Mouse (Mus musculus) heart, embryonic 10.5 days (tissue): Measurements from ENCODE around the gene Brd2. TPM values are rescaled to one million over a fixed set of nuclear protein-coding genes. Genes with fewer than 3 reads are reported as not detected.

ENCODE experiments used
- DNase-seq: peaks from one replicate; pipeline ENCODE4 v3.0.0-alpha.2; 2017; ENCODE audit warnings: low spot score
- H3K27ac ChIP-seq: fragments of 300-500 bp; sonication (generic); 2 replicates; pipeline ENCODE4 v1.5.1; 2016; ENCODE audit warnings: mild to moderate bottlenecking
- H3K27me3 ChIP-seq: fragments of 300-500 bp; sonication (generic); 2 replicates; pipeline ENCODE4 v1.6.1; 2016; ENCODE audit warnings: mild to moderate bottlenecking; ENCODE audit not compliant: poor library complexity, insufficient read depth, severe bottlenecking
- H3K36me3 ChIP-seq: fragments of 300-500 bp; sonication (generic); 2 replicates; pipeline ENCODE4 v1.6.1; 2016; ENCODE audit warnings: mild to moderate bottlenecking, moderate library complexity
- H3K4me1 ChIP-seq: fragments of 300-500 bp; sonication (generic); 2 replicates; pipeline ENCODE4 v1.6.1; 2016; ENCODE audit warnings: mild to moderate bottlenecking
- H3K4me3 ChIP-seq: fragments of 300-500 bp; sonication (generic); 2 replicates; pipeline ENCODE4 v1.5.1; 2016; ENCODE audit warnings: mild to moderate bottlenecking, moderate library complexity
- H3K9me3 ChIP-seq: fragments of 300-500 bp; sonication (generic); 2 replicates; pipeline ENCODE4 v1.6.1; 2016; ENCODE audit warnings: mild to moderate bottlenecking, moderate library complexity
- WGBS: fragments of 180-500 bp; shearing (Covaris S2); methylation state at CpG from one replicate; pipeline ENCODE4 v1.1.7; 2016; 5-methylcytosine and 5-hydroxymethylcytosine counted together
- polyA plus RNA-seq: library from polyadenylated mRNA; unstranded; fragments of >200 nt; fragmentation: Nextera tagmentation; extraction: Ambion mirVana; gene quantifications from 2 replicates; pipeline ENCODE4 v1.2.1, GENCODE M21; 2016

The Brd2 gene
- polyA plus RNA-seq, 1 experiment from 2014 or later, result 101 TPM

- peaks cover 9% of the 10 kb centered on the region for H3K4me1 ChIP-seq
- no peaks in the 10 kb centered on the region for H3K9me3 ChIP-seq
- WGBS, result under 1% methylated on average over 67 of the region's 67 CpGs
- no peaks in the 10 kb centered on the region for H3K27me3 ChIP-seq
- H3K27ac ChIP-seq, result peak overlapping the region; percentile 98
- H3K4me3 ChIP-seq, result peak overlapping the region; percentile 83
- H3K36me3 ChIP-seq, result peaks cover 61% of the 10 kb centered on the region
- DNase-seq, result no peak
These were observed 4.1 kb downstream of the Brd2 start for GRCm38 (mm10) chr17:34118113-34118872.

DNA sequence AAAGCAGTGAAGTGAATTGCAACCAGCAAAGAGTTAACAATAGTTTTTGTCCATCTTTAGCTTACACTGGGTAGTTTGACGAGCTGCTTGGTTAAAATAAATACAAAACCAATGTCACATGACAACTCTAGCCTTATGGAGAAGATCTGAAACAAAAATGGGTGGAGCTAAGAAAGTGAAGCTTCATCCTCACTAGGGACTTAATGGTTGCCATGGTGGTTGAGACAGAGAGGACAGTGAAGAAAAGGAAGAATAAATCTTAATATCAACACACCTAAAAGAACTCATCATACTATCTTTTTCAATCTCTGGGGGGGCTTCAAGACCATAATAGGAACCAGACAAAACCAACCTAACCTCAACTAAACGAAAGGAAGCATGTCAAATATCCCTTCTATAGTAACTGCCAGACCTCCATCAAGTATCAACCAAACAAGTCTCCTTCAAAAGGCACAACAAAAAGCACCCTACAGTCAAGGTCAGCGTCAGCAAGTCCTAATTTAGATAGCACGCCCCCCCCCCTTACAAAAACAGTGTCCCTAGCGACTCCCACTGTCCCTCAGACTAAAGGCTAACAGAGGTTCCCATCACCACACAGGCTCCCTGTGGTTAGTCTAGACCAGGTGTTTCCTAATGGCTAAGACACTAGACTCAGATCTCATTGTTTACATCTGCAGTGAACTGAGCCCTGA lies 4.9 kb downstream of the Brd2 start:
- H3K9me3 ChIP-seq, result no peaks in the 10 kb centered on the region
- peaks cover 68% of the 10 kb centered on the region for H3K36me3 ChIP-seq
- H3K4me3 ChIP-seq, result peak overlapping the region; percentile 83
- peaks cover 9% of the 10 kb centered on the region for H3K4me1 ChIP-seq
- no peak for DNase-seq
- peak overlapping the region; percentile 98 for H3K27ac ChIP-seq
- no peaks in the 10 kb centered on the region for H3K27me3 ChIP-seq
- under 1% methylated on average over 5 of the region's 5 CpGs for WGBS

DNA sequence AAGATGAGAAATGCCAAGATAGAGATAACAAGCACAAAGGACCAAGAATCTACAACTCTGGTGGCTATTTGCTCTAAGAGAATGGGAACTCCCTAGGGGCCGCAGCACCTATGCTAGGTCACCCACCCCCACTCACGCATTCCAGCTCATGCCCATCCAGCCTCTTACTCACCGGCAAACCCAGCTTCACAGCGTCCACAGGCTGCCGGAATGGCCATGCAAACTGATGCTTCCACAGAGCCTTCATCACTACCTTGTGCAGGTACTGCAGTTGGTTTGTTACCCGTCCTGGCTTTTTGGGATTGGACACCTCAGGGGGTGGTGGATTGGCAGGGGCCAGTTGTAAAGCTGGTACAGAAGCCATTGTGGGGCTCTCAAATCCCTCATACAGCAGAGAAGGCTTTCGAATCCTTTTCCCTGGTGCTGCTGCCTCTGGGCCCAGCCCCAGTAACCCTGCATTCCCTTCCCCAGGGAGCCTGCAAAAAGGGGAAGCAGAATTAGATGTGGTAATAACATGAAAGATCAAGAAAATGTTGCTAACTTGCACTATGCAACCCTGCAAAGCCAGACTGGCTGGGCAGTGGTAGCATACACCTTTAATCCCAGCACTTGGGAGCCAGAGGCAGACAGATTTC lies 5.6 kb downstream of the Brd2 start:
- H3K4me1 ChIP-seq, result peaks cover 9% of the 10 kb centered on the region
- no peak for DNase-seq
- no peaks in the 10 kb centered on the region for H3K9me3 ChIP-seq
- 51% methylated on average over 7 of the region's 7 CpGs for WGBS
- no peaks in the 10 kb centered on the region for H3K27me3 ChIP-seq
- H3K27ac ChIP-seq, result no peak overlapping the region; the same call in 1 of the 2 replicates
- H3K36me3 ChIP-seq, result peaks cover 75% of the 10 kb centered on the region
- peak overlapping the region; percentile 83 for H3K4me3 ChIP-seq

- 93% methylated on average over 7 of the region's 7 CpGs for WGBS
- no peak overlapping the region for H3K27ac ChIP-seq
- peaks cover 9% of the 10 kb centered on the region for H3K4me1 ChIP-seq
- no peaks in the 10 kb centered on the region for H3K9me3 ChIP-seq
- peaks cover 98% of the 10 kb centered on the region for H3K36me3 ChIP-seq
- H3K4me3 ChIP-seq, result 0 out of 2 replicates have a peak overlapping the region, but pooled peaks have one; percentile 1
- H3K27me3 ChIP-seq, result no peaks in the 10 kb centered on the region
- DNase-seq, result no peak
These were observed 8.3 kb downstream of the Brd2 start for GRCm38 (mm10) chr17:34114114-34114513.

DNA sequence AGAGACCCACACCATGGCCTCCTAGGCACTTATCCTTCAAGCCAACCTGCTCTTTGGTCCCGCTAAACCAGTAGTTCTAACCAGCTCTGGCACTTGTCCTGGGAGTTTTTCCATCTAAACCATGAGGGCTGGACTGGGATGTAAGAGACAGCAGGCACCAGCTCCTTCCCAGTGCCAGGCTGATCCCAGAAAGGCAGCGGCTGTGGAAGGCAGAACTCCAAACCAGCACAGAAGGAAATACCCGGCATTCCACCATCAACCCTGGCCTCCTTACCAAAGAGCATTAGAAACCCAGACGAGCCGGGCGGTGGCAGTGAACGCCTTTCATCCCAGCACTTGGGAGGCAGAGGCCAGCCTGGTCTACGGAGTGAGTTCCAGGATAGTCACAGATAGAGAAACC lies 12.1 kb downstream of the Brd2 start:
- Histone ChIP-seq H3K27me3 (no peaks in the 10 kb centered on the region), H3K4me1 (no peaks in the 10 kb centered on the region), H3K4me3 (no peak overlapping the region), H3K9me3 (no peaks in the 10 kb centered on the region), H3K36me3 (peaks cover 64% of the 10 kb centered on the region), H3K27ac (no peak overlapping the region)
- 53% methylated on average over 8 of the region's 8 CpGs for WGBS
- DNase-seq, result no peak

DNA sequence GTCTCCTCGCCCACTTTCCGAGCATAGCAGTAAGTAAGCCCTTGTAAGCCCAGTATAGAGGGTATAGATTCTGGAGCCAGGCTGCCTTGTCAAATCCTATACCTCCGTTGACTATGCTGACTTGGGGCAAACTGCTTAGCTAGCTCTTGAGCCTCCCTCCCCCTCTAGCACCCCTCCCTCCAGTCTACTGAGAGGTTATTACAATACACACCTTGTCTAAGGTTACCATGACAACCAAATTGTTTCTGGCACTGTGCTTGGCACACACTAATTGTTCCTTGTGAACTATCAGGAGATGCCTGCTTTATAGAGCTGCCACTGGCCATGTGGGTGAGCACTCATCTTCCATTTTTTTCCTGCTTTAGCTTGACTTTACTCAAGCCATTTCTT lies 12.6 kb downstream of the Brd2 start:
- 78% methylated on average over 3 of the region's 3 CpGs for WGBS
- Histone ChIP-seq H3K9me3 (no peaks in the 10 kb centered on the region), H3K4me1 (no peaks in the 10 kb centered on the region), H3K36me3 (peaks cover 59% of the 10 kb centered on the region), H3K27ac (no peak overlapping the region), H3K4me3 (no peak overlapping the region), H3K27me3 (no peaks in the 10 kb centered on the region)
- DNase-seq, result no peak

- Histone ChIP-seq H3K36me3 (peaks cover 53% of the 10 kb centered on the region), H3K27me3 (no peaks in the 10 kb centered on the region), H3K4me1 (no peaks in the 10 kb centered on the region), H3K4me3 (no peak overlapping the region), H3K27ac (no peak overlapping the region), H3K9me3 (no peaks in the 10 kb centered on the region)
- no peak for DNase-seq
- 76% methylated on average over 14 of the region's 14 CpGs for WGBS
These were observed 13.2 kb downstream of the Brd2 start for GRCm38 (mm10) chr17:34109038-34109805.

GRCm38 (mm10) chr17:34108460-34108859 lies 14.0 kb downstream of the Brd2 start:
- H3K4me1 ChIP-seq, result no peaks in the 10 kb centered on the region
- 89% methylated on average over 5 of the region's 6 CpGs for WGBS
- no peak overlapping the region for H3K27ac ChIP-seq

DNA sequence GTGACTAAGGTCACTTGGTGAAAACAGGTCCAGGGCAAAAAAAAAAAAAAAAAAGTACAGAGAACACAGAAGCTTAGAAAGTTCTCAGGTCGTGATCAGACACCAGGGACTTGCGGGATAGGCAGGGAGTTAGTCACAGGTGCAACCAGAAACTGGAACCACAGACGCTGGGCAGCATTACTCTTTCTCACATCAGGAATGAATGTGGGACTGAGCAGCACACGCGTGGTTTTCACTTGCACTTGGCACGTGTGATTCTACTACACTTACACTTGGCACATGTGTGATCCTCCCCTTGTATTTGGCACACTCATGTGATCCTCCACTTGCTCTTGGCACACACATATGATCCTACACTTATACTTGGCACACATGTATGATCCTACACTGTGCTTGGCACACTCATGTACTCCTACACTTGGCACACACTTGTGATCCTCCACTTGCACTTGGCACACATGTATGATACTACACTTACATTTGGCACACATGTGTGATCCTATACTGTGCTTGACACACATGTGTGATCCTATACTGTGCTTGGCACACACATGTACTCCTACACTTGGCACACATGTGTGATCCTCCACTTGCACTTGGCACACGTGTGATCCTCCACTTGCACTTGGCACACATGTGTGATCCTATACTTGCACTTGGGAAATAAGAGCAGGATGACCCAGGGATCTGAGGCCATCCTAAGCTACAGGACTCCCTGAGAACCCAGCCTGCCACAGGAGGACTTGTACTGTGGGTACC lies 15.1 kb downstream of the Brd2 start:
- H3K4me1 ChIP-seq, result no peaks in the 10 kb centered on the region
- 80% methylated on average over 7 of the region's 7 CpGs for WGBS
- H3K36me3 ChIP-seq, result peaks cover 34% of the 10 kb centered on the region
- H3K27me3 ChIP-seq, result no peaks in the 10 kb centered on the region
- no peak for DNase-seq
- no peaks in the 10 kb centered on the region for H3K9me3 ChIP-seq
- H3K27ac ChIP-seq, result no peak overlapping the region
- no peak overlapping the region for H3K4me3 ChIP-seq

More at GRCm38 (mm10) chr17:34108460-34108859, 14.0 kb downstream of the Brd2 start:
- no peaks in the 10 kb centered on the region for H3K27me3 ChIP-seq
- H3K36me3 ChIP-seq, result peaks cover 45% of the 10 kb centered on the region
- H3K9me3 ChIP-seq, result no peaks in the 10 kb centered on the region
- no peak for DNase-seq
- no peak overlapping the region for H3K4me3 ChIP-seq

- Histone ChIP-seq H3K9me3 (no peaks in the 10 kb centered on the region), H3K4me3 (no peak overlapping the region), H3K27ac (no peak overlapping the region), H3K36me3 (peaks cover 26% of the 10 kb centered on the region), H3K27me3 (no peaks in the 10 kb centered on the region), H3K4me1 (0 out of 2 replicates have a peak, but pooled peaks cover 3% of the 10 kb centered on the region)
- DNase-seq, result no peak
- 82% methylated on average over 7 of the region's 7 CpGs for WGBS
These were observed 15.9 kb downstream of the Brd2 start for GRCm38 (mm10) chr17:34106555-34106954.

GRCm38 (mm10) chr17:34104804-34105203 lies 17.6 kb downstream of the Brd2 start:
- Histone ChIP-seq H3K27ac (no peak overlapping the region), H3K27me3 (peaks cover 15% of the 10 kb centered on the region), H3K36me3 (peaks cover 10% of the 10 kb centered on the region; the same call in 1 of the 2 replicates), H3K4me3 (no peak overlapping the region), H3K9me3 (no peaks in the 10 kb centered on the region), H3K4me1 (0 out of 2 replicates have a peak, but pooled peaks cover 7% of the 10 kb centered on the region)
- DNase-seq, result no peak
- 83% methylated on average over 9 of the region's 9 CpGs for WGBS

DNA sequence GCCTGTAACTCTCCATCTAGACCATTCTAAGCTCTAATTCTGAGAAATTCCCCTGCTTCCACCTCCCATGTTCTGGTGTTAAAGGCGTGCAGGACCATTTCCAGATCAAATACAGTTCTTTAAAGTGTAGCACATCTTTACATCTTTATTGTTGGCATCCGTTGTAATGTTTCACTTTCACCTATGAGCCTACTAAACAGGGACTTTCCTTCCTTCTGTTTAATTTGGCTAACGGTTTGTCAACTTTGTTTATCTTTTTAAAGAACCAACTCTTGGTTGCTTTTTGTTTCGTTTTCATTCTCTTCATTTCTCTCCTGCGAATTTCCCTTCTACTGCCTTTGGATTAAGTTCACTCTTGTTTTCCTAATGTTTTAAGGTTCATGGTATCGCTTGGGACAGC lies 19.6 kb downstream of the Brd2 start:
- Histone ChIP-seq H3K4me1 (peaks cover 7% of the 10 kb centered on the region; the same call in 1 of the 2 replicates), H3K36me3 (no peaks in the 10 kb centered on the region; the same call in 1 of the 2 replicates), H3K27me3 (peaks cover 15% of the 10 kb centered on the region), H3K4me3 (no peak overlapping the region), H3K27ac (no peak overlapping the region), H3K9me3 (no peaks in the 10 kb centered on the region)
- 77% methylated on average over 6 of the region's 6 CpGs for WGBS
- no peak for DNase-seq
